Mouse (Mus musculus) cerebellum, adult 9-10 months (tissue): ENCODE measurements around the gene Pik3r1.

Source experiments
- DNase-seq: peaks from one replicate; pipeline ENCODE4 v3.0.0; 2022

Gene Pik3r1

GRCm38 (mm10) chr13:101766605-101767012 lies 1.4 kb downstream of the Pik3r1 start:
- no peak for DNase-seq

GRCm38 (mm10) chr13:101765976-101766375 lies 2.0 kb downstream of the Pik3r1 start:
- no peak for DNase-seq

- no peak for DNase-seq
Measured at GRCm38 (mm10) chr13:101764111-101764510, 3.9 kb downstream of the Pik3r1 start.

- DNase-seq = no peak
Measured at GRCm38 (mm10) chr13:101763676-101764075, 4.3 kb downstream of the Pik3r1 start.

- DNase-seq = no peak
Measured at GRCm38 (mm10) chr13:101763149-101763548, 4.9 kb downstream of the Pik3r1 start.

GRCm38 (mm10) chr13:101761617-101762016 lies 6.4 kb downstream of the Pik3r1 start:
- no peak for DNase-seq

GRCm38 (mm10) chr13:101760953-101761352 lies 7.1 kb downstream of the Pik3r1 start:
- no peak for DNase-seq

GRCm38 (mm10) chr13:101760001-101760687 lies 7.9 kb downstream of the Pik3r1 start:
- no peak for DNase-seq

GRCm38 (mm10) chr13:101759281-101759871 lies 8.6 kb downstream of the Pik3r1 start:
- DNase-seq = no peak

- DNase-seq = no peak
Measured at GRCm38 (mm10) chr13:101757801-101758422, 10.1 kb downstream of the Pik3r1 start.

- no peak for DNase-seq
Measured at GRCm38 (mm10) chr13:101755228-101755627, 12.8 kb downstream of the Pik3r1 start.

GRCm38 (mm10) chr13:101753639-101754038 lies 14.4 kb downstream of the Pik3r1 start:
- no peak for DNase-seq

- no peak for DNase-seq
Measured at GRCm38 (mm10) chr13:101751816-101752215, 16.2 kb downstream of the Pik3r1 start.

- DNase-seq = no peak
Measured at GRCm38 (mm10) chr13:101746012-101746595, 21.9 kb downstream of the Pik3r1 start.

- DNase-seq = no peak
Measured at GRCm38 (mm10) chr13:101744943-101745342, 23.1 kb downstream of the Pik3r1 start.

- DNase-seq = no peak
Measured at GRCm38 (mm10) chr13:101744053-101744452, 24.0 kb downstream of the Pik3r1 start.

GRCm38 (mm10) chr13:101743247-101743646 lies 24.8 kb downstream of the Pik3r1 start:
- DNase-seq = no peak

GRCm38 (mm10) chr13:101742596-101742995 lies 25.4 kb downstream of the Pik3r1 start:
- DNase-seq = no peak

GRCm38 (mm10) chr13:101741530-101742309 lies 26.3 kb downstream of the Pik3r1 start:
- no peak for DNase-seq

GRCm38 (mm10) chr13:101739732-101740381 lies 28.2 kb downstream of the Pik3r1 start:
- no peak for DNase-seq

GRCm38 (mm10) chr13:101738769-101739168 lies 29.2 kb downstream of the Pik3r1 start:
- DNase-seq = no peak
